Mouse (Mus musculus) layer of hippocampus, adult 2 months (tissue): ENCODE measurements around the gene Srsf2. TPM values are rescaled to one million over a fixed set of nuclear protein-coding genes. Genes with fewer than 3 reads are reported as not detected.

Source experiments
- DNase-seq, 2 experiments: peaks; one replicate each; pipeline ENCODE4 v3.0.0; 2022; ENCODE audit warnings: low spot score in 2 of 2
- H3K27ac ChIP-seq: fragments of 200-600 bp; 2 replicates; pipeline ENCODE4 v1.8.1; 2022
- H3K4me3 ChIP-seq: fragments of 200-600 bp; 2 replicates; pipeline ENCODE4 v1.8.1; 2022; ENCODE audit warnings: mild to moderate bottlenecking
- CTCF ChIP-seq: fragments of 200-600 bp; conservative IDR thresholded peaks from 2 replicates; pipeline ENCODE4 v1.8.1; 2022; ENCODE audit warnings: antibody characterized with exemption, mild to moderate bottlenecking, moderate library complexity
- total RNA-seq, 2 experiments: library from RNA; stranded (reverse); gene quantifications; 2 replicates each; pipeline ENCODE4 v1.2.3; 2021

Gene Srsf2
- total RNA-seq, 2 experiments from 2014 or later: 163 to 180 TPM

GRCm38 (mm10) chr11:116873987-116874386 is 21.1 kb upstream of the Srsf2 start:
- no peak overlapping the region for H3K4me3 ChIP-seq
- peak; percentile 70 to 72 for DNase-seq
- TF ChIP-seq CTCF: no peak
- 0 out of 2 replicates have a peak overlapping the region, but pooled peaks have one; percentile 25 for H3K27ac ChIP-seq

DNA sequence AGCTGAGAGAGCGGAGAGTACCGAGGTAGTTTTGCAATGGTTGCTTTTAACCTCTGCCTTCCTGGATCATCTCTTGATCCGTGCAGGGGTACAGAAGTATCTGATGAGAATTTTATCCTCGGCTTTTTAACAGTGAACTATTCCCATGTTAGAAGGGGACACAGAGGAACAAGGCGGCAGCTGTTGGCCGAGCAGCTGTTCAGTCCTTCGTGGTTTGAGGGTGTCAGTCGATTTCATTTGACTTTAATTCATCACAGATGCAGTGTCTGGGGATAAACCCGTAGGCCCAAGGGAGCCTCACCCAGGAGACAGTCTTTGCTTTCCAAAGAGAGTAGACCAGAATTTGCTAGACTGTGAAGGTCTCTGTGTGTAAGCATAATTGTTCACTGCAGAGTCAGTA is 18.6 kb upstream of the Srsf2 start:
- no peak for TF ChIP-seq CTCF
- Histone ChIP-seq H3K4me3 (no peak overlapping the region), H3K27ac (no peak overlapping the region)
- no peak for DNase-seq

- Histone ChIP-seq H3K27ac (no peak overlapping the region), H3K4me3 (no peak overlapping the region)
- DNase-seq: no peak
- TF ChIP-seq CTCF: no peak
Measured at GRCm38 (mm10) chr11:116869641-116870040, 16.7 kb upstream of the Srsf2 start.

DNA sequence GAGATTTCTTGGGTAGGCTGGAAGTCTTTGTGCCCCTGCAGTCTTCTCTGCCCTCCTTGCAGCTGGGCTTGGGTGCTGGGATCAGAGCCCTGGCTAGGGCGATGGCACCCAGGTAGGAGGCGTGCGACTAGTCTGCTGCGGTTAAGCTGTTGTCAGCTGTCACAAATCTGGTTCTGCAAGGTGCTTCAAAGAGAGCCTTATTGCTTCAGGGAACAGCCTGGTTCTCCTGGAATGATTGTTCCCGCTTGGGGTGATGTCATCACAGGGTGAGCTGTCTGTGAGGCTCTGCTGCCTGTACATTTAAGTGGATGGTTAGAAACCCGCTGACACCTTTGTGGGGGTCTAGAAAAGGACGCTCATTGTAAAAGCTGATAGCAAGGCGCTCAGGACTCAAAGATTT is 16.3 kb upstream of the Srsf2 start:
- Histone ChIP-seq H3K4me3 (no peak overlapping the region), H3K27ac (no peak overlapping the region)
- TF ChIP-seq CTCF: no peak
- no peak for DNase-seq

- DNase-seq: no peak
- no peak overlapping the region for H3K4me3 ChIP-seq
- no peak overlapping the region for H3K27ac ChIP-seq
- no peak for TF ChIP-seq CTCF
Measured at GRCm38 (mm10) chr11:116868129-116868528, 15.2 kb upstream of the Srsf2 start.

DNA sequence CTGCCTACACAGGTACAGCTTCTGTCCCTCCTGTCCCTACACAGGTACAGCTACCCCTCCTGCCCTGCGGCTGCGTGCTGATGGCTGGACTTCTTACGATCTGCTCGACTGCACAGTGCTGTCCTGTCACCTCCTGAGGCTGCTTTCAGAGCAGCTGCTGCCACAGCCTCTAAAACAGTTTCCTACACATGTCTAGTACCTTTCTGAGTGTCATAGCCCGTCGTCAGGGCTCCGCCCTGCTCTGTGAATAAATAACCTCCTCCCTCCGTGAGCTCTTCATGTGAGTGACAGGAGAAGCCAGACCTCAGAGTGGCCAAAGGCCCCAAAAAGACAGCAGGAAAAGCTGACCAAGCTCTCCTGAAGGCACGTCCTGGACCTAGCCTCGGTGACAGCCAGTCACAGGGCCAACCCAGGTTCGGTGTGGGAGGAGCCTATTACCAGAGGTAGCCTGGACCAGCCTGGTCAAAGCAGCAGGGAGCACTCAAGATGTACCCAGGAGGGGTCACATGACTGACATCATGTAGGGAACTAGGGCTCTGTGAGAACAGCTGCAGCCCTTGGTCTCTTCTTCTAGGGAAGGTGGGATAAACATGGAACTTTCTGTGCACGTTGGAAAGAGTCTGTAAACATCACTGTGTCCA is 13.2 kb upstream of the Srsf2 start:
- Histone ChIP-seq H3K4me3 (no peak overlapping the region), H3K27ac (no peak overlapping the region)
- no peak for DNase-seq
- no peak for TF ChIP-seq CTCF

- Histone ChIP-seq H3K27ac (no peak overlapping the region), H3K4me3 (no peak overlapping the region)
- DNase-seq: no peak
- no peak for TF ChIP-seq CTCF
Measured at GRCm38 (mm10) chr11:116864444-116864843, 11.6 kb upstream of the Srsf2 start.

GRCm38 (mm10) chr11:116857183-116857850 is 4.4 kb upstream of the Srsf2 start:
- H3K4me3 ChIP-seq: no peak overlapping the region
- TF ChIP-seq CTCF: no peak
- H3K27ac ChIP-seq: no peak overlapping the region
- DNase-seq: no peak

DNA sequence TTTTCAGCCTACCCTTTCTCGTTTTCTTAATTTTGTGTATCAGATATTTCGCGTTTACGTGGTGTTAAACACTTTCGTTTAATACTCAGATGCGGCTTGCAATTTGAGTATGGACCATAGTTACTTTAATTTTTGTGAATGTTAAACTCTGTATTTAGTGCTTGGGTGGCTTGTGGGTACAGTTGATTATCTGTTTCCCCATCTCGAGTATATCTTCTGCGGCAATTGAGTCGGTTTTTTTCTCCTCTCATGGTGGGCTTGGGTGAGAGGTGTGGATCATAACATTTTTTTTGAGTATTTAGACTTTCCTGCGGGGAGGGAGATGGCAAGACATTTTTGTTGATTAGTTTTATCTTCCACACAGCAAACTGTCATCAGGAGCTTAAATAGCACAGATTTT is 1.4 kb upstream of the Srsf2 start:
- DNase-seq: no peak
- TF ChIP-seq CTCF: no peak
- H3K27ac ChIP-seq: peak overlapping the region; percentile 90
- peak overlapping the region; percentile 78 for H3K4me3 ChIP-seq

DNA sequence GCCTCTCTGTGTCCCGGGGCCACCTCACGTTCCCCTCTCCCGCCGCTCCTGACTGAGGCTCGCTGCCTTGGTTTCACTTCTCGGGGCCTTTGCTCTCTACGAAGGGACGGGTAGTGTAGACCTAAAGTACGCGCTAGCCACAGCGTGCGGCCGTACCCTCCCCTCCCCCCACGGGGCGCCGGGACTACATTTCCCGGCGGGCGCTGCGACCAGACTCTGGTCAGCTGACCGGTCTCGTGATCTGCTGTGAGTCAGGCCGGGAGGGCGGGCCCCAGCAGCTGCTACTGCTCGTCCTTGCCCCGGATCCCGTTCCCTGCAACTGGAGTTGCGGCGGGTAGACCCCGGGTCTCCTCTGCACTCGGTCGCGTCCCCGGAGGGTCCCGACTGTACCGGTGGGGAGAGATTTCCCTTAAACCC is 626 bp upstream of the Srsf2 start:
- H3K4me3 ChIP-seq: peak overlapping the region; percentile 78
- DNase-seq: peak; percentile 96 to 98
- no peak for TF ChIP-seq CTCF
- peak overlapping the region; percentile 90 for H3K27ac ChIP-seq

DNA sequence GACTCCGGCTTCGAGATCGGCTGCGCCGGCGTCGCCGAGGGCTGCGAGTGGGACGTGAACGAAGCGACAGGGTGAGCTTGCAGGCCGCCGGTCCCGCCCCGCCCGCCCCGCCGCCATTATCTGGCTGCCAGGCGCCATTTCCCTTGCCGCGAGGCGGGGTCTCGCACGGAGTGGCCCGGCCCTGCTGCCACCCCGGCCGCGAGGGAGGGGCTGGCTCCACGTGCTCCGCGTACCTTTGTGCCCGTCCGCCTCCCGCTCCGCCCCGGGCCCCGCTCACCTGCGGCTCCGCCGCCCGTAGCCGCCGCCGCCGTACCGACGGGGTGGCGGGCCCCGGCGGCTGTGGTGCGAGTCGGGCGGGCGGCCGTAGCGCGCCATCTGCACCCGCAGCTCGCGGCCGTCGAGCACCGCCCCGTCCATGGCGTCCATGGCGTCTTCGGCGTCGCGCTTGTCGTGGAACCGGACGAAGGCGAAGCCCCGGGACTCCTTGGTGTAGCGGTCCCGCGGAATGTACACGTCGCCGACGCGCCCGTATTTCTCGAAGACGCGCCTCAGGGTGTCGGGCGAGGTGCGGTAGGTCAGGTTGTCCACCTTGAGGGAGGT is 503 bp downstream of the Srsf2 start, which contains the start of gene Mfsd11:
Gene Mfsd11, plus strand, starts transcription at position 150 of the 600 bp plus-strand sequence.
- peak; percentile 67 to 76 for DNase-seq
- Histone ChIP-seq H3K27ac (peak within 1 kb of the TSS; percentile 90), H3K4me3 (peak within 1 kb of the TSS; percentile 78)
- TF ChIP-seq CTCF: no peak

GRCm38 (mm10) chr11:116851576-116852290 is 1.2 kb downstream of the Srsf2 start:
- Histone ChIP-seq H3K27ac (peak overlapping the region; percentile 90), H3K4me3 (peak overlapping the region; percentile 78)
- peak in 1 of 2 experiments; percentile 32 for DNase-seq
- no peak for TF ChIP-seq CTCF
